Comparison of ENCODE assay signal across 12 mouse cellular contexts in genomic region chr1:152051858-152052257, GRCm38 (mm10). TPM values are rescaled to one million over a fixed set of nuclear protein-coding genes. Genes with fewer than 3 reads are reported as not detected.
A peak's percentile ranks its signal among the peaks of the same experiment; 100 is the strongest.
DNase-seq lines count a peak whose midpoint lies in the region; ATAC-seq and TF ChIP-seq lines count a peak whose summit lies in the region.
"Had no signal": no experiment of that assay in that cellular context is flagged by ENCODE, and none has a peak within 500 bp of the region (broad histone marks: within the 10 kb centered on the region; RNA-seq: fewer than 3 reads in every experiment).

No protein-coding gene starts in this region.

- no peak overlapping the region for H3K9ac ChIP-seq in lung, postnatal 0 days (replicated peaks; ENCODE audit: low read depth)
- H3K9ac ChIP-seq in liver, postnatal 0 days (replicated peaks), result no peak overlapping the region
- H3K9ac ChIP-seq: forebrain, embryonic 15.5 days; hindbrain, embryonic 14.5 days had no signal

- H3K27ac ChIP-seq in lung, postnatal 0 days (ENCODE audit: low read length), result peak overlapping the region; percentile 26; the same call in 1 of the 2 replicates
- no peak overlapping the region for H3K27ac ChIP-seq in liver, postnatal 0 days (ENCODE audit: low read depth)
- H3K27ac ChIP-seq: forebrain, embryonic 15.5 days; hindbrain, embryonic 14.5 days had no signal

- H3K36me3 ChIP-seq in lung, postnatal 0 days (ENCODE audit: insufficient read depth, low read length), result no peaks in the 10 kb centered on the region
- H3K36me3 ChIP-seq in liver, postnatal 0 days (replicated peaks; ENCODE audit: insufficient read depth, low read length), result no peaks in the 10 kb centered on the region
- H3K36me3 ChIP-seq: forebrain, embryonic 15.5 days had no signal

- DNase-seq in heart, adult 8-10 months (ENCODE audit: low spot score), result peak; percentile 13
- DNase-seq in heart, postnatal 4 days, result no peak
- DNase-seq in 3134 (ENCODE audit: extremely low read depth, insufficient read length, low spot score), result peak; percentile 47
- peak; percentile 75 for DNase-seq in gonadal fat pad, adult 2 months (ENCODE audit: low read depth)
- peak; percentile 76 for DNase-seq in lung, postnatal 0 days (ENCODE audit: low spot score)
- DNase-seq in cerebellum, postnatal 36 days, result no peak
- no peak for DNase-seq in liver, postnatal 0 days
- DNase-seq in spleen, postnatal 10 days (ENCODE audit: low spot score in 2 of 2), result no peak
- DNase-seq: cerebellum, adult 11-12 months; gastrocnemius, postnatal 36 days had no signal

- peak; percentile 45; the same call in 1 of the 2 replicates for TF ChIP-seq EP300 in lung, postnatal 0 days (IDR thresholded peaks at IDR 0.05)
- no peak for TF ChIP-seq EP300 in liver, postnatal 0 days (IDR thresholded peaks at IDR 0.05; ENCODE audit: low read depth)

- TF ChIP-seq CTCF in lung, postnatal 0 days (IDR thresholded peaks at IDR 0.05), result no peak
- TF ChIP-seq CTCF in liver, postnatal 0 days (IDR thresholded peaks at IDR 0.05; ENCODE audit: low read depth), result no peak

- ATAC-seq in lung, postnatal 0 days, result peak; percentile 78
- ATAC-seq in liver, postnatal 0 days, result no peak
- ATAC-seq: forebrain, embryonic 15.5 days had no signal

- no peak overlapping the region for H3K4me2 ChIP-seq in lung, postnatal 0 days (replicated peaks; ENCODE audit: low read depth, low read length)
- no peak overlapping the region for H3K4me2 ChIP-seq in liver, postnatal 0 days (ENCODE audit: low read depth, low read length)
- H3K4me2 ChIP-seq: forebrain, embryonic 15.5 days; hindbrain, embryonic 14.5 days had no signal

- peaks cover 31% of the 10 kb centered on the region for H3K4me1 ChIP-seq in lung, postnatal 0 days (ENCODE audit: insufficient read depth, low read depth, low read length)
- peaks cover 6% of the 10 kb centered on the region; the same call in 1 of the 2 replicates for H3K4me1 ChIP-seq in liver, postnatal 0 days (ENCODE audit: insufficient read depth)

- WGBS in lung, postnatal 0 days, result 7% methylated on average over 9 of the region's 9 CpGs
- WGBS in liver, postnatal 0 days (ENCODE audit: insufficient replicate concordance), result 43% methylated on average over 9 of the region's 9 CpGs

- no peaks in the 10 kb centered on the region for H3K9me3 ChIP-seq in lung, postnatal 0 days (ENCODE audit: low read length)
- H3K9me3 ChIP-seq in liver, postnatal 0 days (ENCODE audit: low read length), result no peaks in the 10 kb centered on the region
- H3K9me3 ChIP-seq: forebrain, embryonic 15.5 days had no signal

- no peaks in the 10 kb centered on the region for H3K27me3 ChIP-seq in lung, postnatal 0 days (replicated peaks; ENCODE audit: insufficient read depth, low read length)
- H3K27me3 ChIP-seq in liver, postnatal 0 days (ENCODE audit: insufficient read depth, low read length), result no peaks in the 10 kb centered on the region
- H3K27me3 ChIP-seq: forebrain, embryonic 15.5 days had no signal

- H3K4me3 ChIP-seq in lung, postnatal 0 days (ENCODE audit: low read depth, low read length), result no peak overlapping the region
- H3K4me3 ChIP-seq in liver, postnatal 0 days (ENCODE audit: low read depth, low read length), result no peak overlapping the region
- H3K4me3 ChIP-seq: forebrain, embryonic 15.5 days had no signal

RNA-seq across cellular contexts. Expression of gene 1700025G04Rik, which starts 38.1 kb away (rescaled TPM):
- 10 to 100 TPM; 37.1 to 52.9 (median 46.2) TPM for total RNA-seq in heart, adult 8-10 months (2022)
- 10 to 100 TPM; 62.8 to 67.7 TPM for total RNA-seq in heart, postnatal 4 days (2021)
- 2.0 and 2.3 TPM in 2 replicates for polyA plus RNA-seq in gonadal fat pad, adult 2 months (2012; rRNA removed)
- polyA plus RNA-seq in lung, postnatal 0 days (2015; fragmentation: Nextera tagmentation; extraction: Ambion mirVana), result 14.1 and 16.6 TPM in 2 replicates
- 3.0 and 4.0 TPM in 2 replicates for polyA plus RNA-seq in liver, postnatal 0 days (2015; fragmentation: Nextera tagmentation; extraction: Ambion mirVana)

Comparison
In these comparisons a context has a peak if more than half of its experiments do, and no peak if none do; other contexts are left out.
1. DNase-seq: peak in heart, adult 8-10 months (single experiment), 3134 (single experiment), gonadal fat pad, adult 2 months (single experiment) and lung, postnatal 0 days (single experiment); none in heart, postnatal 4 days (single experiment), cerebellum, postnatal 36 days (0 of 2), liver, postnatal 0 days (single experiment) and spleen, postnatal 10 days (0 of 2).